Mouse (Mus musculus) CH12.LX (cell line): ENCODE results near the gene Ccdc8. TPM values are rescaled to one million over a fixed set of nuclear protein-coding genes. Genes with fewer than 3 reads are reported as not detected.

Experiments
- DNase-seq: peaks from one replicate; pipeline ENCODE4 v3.0.0-alpha.2; 2013; ENCODE audit errors: extremely low read depth
- H3K27ac ChIP-seq: 2 replicates; pipeline ENCODE4 v1.5.1; 2012; ENCODE audit warnings: low read depth, mild to moderate bottlenecking, control low read depth, moderate library complexity; ENCODE audit not compliant: insufficient read depth
- H3K27me3 ChIP-seq: replicated peaks from 2 replicates; pipeline ENCODE3; 2012; ENCODE audit warnings: inconsistent platforms
- H3K36me3 ChIP-seq, 2 experiments: replicated peaks in 1 of 2; 2 replicates each; pipeline versions ENCODE3 to v1.6.1; 2012; ENCODE audit warnings: inconsistent platforms in 1 of 2, low read length in 1 of 2, mild to moderate bottlenecking in 1 of 2, mixed read lengths in 1 of 2, moderate library complexity in 1 of 2; ENCODE audit not compliant: control insufficient read depth in 1 of 2, insufficient read depth in 1 of 2
- H3K4me1 ChIP-seq, 2 experiments: 2 replicates each; pipeline ENCODE4 v1.6.1; 2012; ENCODE audit warnings: inconsistent platforms in 1 of 2, moderate library complexity in 1 of 2; ENCODE audit not compliant: insufficient read depth in 2 of 2, control insufficient read depth in 1 of 2
- H3K4me2 ChIP-seq: 2 replicates; pipeline ENCODE4 v1.6.1; 2012; ENCODE audit warnings: low read depth, mild to moderate bottlenecking, control low read depth; ENCODE audit not compliant: poor library complexity, insufficient read depth, severe bottlenecking
- H3K4me3 ChIP-seq, 3 experiments: fragments of 150-350 bp in 1 of 3; sonication (generic) in 1 of 3; replicated peaks in 1 of 3; 2 replicates each; pipeline versions ENCODE3 to v1.5.1; 2011 to 2012; ENCODE audit warnings: low read depth in 2 of 3, low read length in 2 of 3, mild to moderate bottlenecking in 2 of 3, moderate library complexity in 2 of 3, control low read depth in 1 of 3, improper control_type of control experiment in 1 of 3, inconsistent platforms in 1 of 3, mixed read lengths in 1 of 3; ENCODE audit not compliant: poor library complexity in 1 of 3
- H3K79me2 ChIP-seq: replicated peaks from 2 replicates; pipeline ENCODE4 v1.6.1; 2012; ENCODE audit warnings: mild to moderate bottlenecking, moderate library complexity; ENCODE audit not compliant: control insufficient read depth, poor library complexity, insufficient read depth, severe bottlenecking; ENCODE audit errors: extremely low read depth
- H3K9ac ChIP-seq: 2 replicates; pipeline ENCODE4 v1.6.1; 2012; ENCODE audit warnings: low read depth, mild to moderate bottlenecking, control low read depth, moderate library complexity; ENCODE audit not compliant: insufficient read depth
- H3K9me3 ChIP-seq: replicated peaks from 2 replicates; pipeline ENCODE3; 2012; ENCODE audit warnings: low read length, inconsistent platforms, mixed read lengths
- CHD1 ChIP-seq: IDR thresholded peaks from 2 replicates; pipeline ENCODE4 v1.6.1; 2012; ENCODE audit warnings: low read depth, low read length, improper control_type of control experiment, inconsistent platforms
- CHD2 ChIP-seq: IDR thresholded peaks from 2 replicates; pipeline ENCODE4 v1.6.1; 2011; ENCODE audit warnings: low read length, improper control_type of control experiment
- CTCF ChIP-seq, 2 experiments: IDR thresholded peaks in 1 of 2; conservative IDR thresholded peaks in 1 of 2; 2 replicates each; pipeline ENCODE4 v1.5.1; 2011 to 2012; ENCODE audit warnings: low read depth in 2 of 2, low read length in 2 of 2, improper control_type of control experiment in 1 of 2, inconsistent platforms in 1 of 2, mild to moderate bottlenecking in 1 of 2, moderate library complexity in 1 of 2
- ELF1 ChIP-seq: IDR thresholded peaks from 2 replicates; pipeline ENCODE4 v1.6.1; 2014; ENCODE audit warnings: low read depth, mild to moderate bottlenecking, inconsistent platforms, low read length, improper control_type of control experiment
- ETS1 ChIP-seq: conservative IDR thresholded peaks from 2 replicates; pipeline ENCODE4 v1.6.1; 2012; ENCODE audit warnings: low read depth, mild to moderate bottlenecking, inconsistent platforms, low read length, improper control_type of control experiment, moderate library complexity
- IRF4 ChIP-seq: IDR thresholded peaks from 2 replicates; pipeline ENCODE4 v1.6.1; 2014; ENCODE audit warnings: low read depth, mild to moderate bottlenecking, inconsistent platforms, low read length, improper control_type of control experiment
- JUND ChIP-seq: conservative IDR thresholded peaks from 2 replicates; pipeline ENCODE4 v1.6.1; 2011; ENCODE audit warnings: low read depth, low read length, improper control_type of control experiment
- KAT2A ChIP-seq: IDR thresholded peaks from 2 replicates; pipeline ENCODE4 v1.6.1; 2012; ENCODE audit warnings: low read length, improper control_type of control experiment, inconsistent platforms; ENCODE audit not compliant: insufficient replicate concordance
- MAX ChIP-seq: IDR thresholded peaks from 2 replicates; pipeline ENCODE4 v1.6.1; 2011; ENCODE audit warnings: low read length, improper control_type of control experiment
- MAZ ChIP-seq: IDR thresholded peaks from 2 replicates; pipeline ENCODE4 v1.6.1; 2012; ENCODE audit warnings: low read depth, mild to moderate bottlenecking, inconsistent platforms, low read length, improper control_type of control experiment, moderate library complexity
- NELFE ChIP-seq: IDR thresholded peaks from 2 replicates; pipeline ENCODE4 v1.6.1; 2011; ENCODE audit warnings: low read depth, low read length, improper control_type of control experiment
- PAX5 ChIP-seq: IDR thresholded peaks from 2 replicates; pipeline ENCODE4 v1.6.1; 2012; ENCODE audit warnings: low read length, inconsistent platforms, mixed read lengths
- POLR2A ChIP-seq: IDR thresholded peaks from 2 replicates; pipeline ENCODE4 v1.6.1; 2011; ENCODE audit warnings: low read depth, mild to moderate bottlenecking, improper control_type of control experiment, low read length
- SIN3A ChIP-seq: IDR thresholded peaks from 2 replicates; pipeline ENCODE4 v1.6.1; 2012; ENCODE audit warnings: low read length, improper control_type of control experiment, inconsistent platforms
- SMC3 ChIP-seq: IDR thresholded peaks from 2 replicates; pipeline ENCODE4 v1.6.1; 2011; ENCODE audit warnings: low read depth, low read length, improper control_type of control experiment
- TCF12 ChIP-seq: IDR thresholded peaks from 2 replicates; pipeline ENCODE4 v1.6.1; 2014; ENCODE audit warnings: low read depth, mild to moderate bottlenecking, inconsistent platforms, low read length, improper control_type of control experiment
- UBTF ChIP-seq: IDR thresholded peaks from 2 replicates; pipeline ENCODE4 v1.6.1; 2012; ENCODE audit warnings: low read depth, mild to moderate bottlenecking, inconsistent platforms, low read length, improper control_type of control experiment, moderate library complexity
- USF1 ChIP-seq: IDR thresholded peaks from 2 replicates; pipeline ENCODE4 v1.6.1; 2014; ENCODE audit warnings: low read depth, mild to moderate bottlenecking, inconsistent platforms, low read length, improper control_type of control experiment
- USF2 ChIP-seq: conservative IDR thresholded peaks from 2 replicates; pipeline ENCODE4 v1.6.1; 2011; ENCODE audit warnings: low read depth, low read length, improper control_type of control experiment
- ZC3H11A ChIP-seq: IDR thresholded peaks from 2 replicates; pipeline ENCODE4 v1.6.1; 2012; ENCODE audit warnings: low read depth, mild to moderate bottlenecking, inconsistent platforms, low read length, improper control_type of control experiment
- ZNF384 ChIP-seq: IDR thresholded peaks from 2 replicates; pipeline ENCODE4 v1.6.1; 2012; ENCODE audit warnings: low read depth, low read length, improper control_type of control experiment, inconsistent platforms
- dilution Hi-C: fragments of 300-500 bp; cut with MboI; formaldehyde crosslinking; loops from 2 replicates; pipeline ENCODE4 v1.14.3; 2020; ENCODE audit warnings: low sequenced_read_pairs; ENCODE audit not compliant: extremely low pct_unique_long_range_greater_than_20kb, extremely low pct_ligation_motif_present
- in situ Hi-C: fragments of 300-500 bp; cut with MboI; formaldehyde crosslinking; loops from 3 replicates; pipeline ENCODE4 v1.14.3; 2019; ENCODE audit warnings: low sequenced_read_pairs, low pct_ligation_motif_present, low pct_unique_long_range_greater_than_20kb, mixed read lengths
- polyA plus RNA-seq: library from polyadenylated mRNA; unstranded; fragments of >175 nt; gene quantifications from 2 replicates; pipeline ENCODE4 v1.2.1, GENCODE M21; 2012; ENCODE audit warnings: low read depth; ENCODE audit not compliant: insufficient read length
- total RNA-seq, 2 experiments: library from RNA; depleted of rRNA; stranded (reverse); fragments of 300-350 nt in 1 of 2; fragments of >200 nt in 1 of 2; gene quantifications; 2 replicates each; pipeline ENCODE4 v1.2.3; 2012 to 2014

The Ccdc8 gene
- total and polyA plus RNA-seq, 3 experiments = 0.04 to 0.16 TPM; not detected in 1

DNA sequence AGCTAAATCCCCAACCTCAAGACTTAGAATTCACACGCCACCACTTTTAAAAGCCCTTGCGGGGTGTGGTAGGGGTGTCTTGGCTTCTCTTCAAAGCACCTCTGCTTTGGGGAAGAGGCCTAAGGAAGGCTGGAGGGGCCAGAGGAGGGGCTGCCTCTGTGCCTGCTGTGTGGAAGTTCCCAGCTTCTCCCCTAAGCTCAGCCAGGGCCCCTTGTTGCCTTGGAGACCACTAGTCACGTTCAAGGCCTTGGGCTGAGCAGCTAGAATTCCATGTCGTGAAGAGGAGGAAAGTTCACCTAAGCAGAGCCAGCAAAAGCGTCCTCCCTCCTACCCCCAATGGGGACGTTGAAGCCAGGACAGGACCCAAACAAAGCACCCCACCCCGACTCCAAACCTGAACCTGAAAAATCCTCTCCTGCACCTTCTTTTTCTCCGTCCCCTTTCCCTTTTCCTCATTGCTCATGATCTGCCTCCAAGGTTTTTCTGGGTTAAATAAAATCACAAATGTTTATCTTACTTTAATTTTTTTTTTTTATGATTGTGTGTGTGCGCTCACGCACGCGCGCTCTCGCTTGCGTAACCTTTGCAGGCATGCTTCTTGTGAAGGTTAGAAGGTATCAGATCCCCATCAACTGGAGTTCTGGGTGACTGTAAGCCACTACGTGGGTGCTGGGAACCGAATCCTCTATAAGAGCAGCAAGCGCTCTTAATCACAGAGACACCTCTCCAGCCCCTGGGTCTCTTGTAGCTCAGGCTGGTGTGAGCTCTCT, 642 bp upstream of the Ccdc8 start:
- Histone ChIP-seq H3K27me3 (no peaks in the 10 kb centered on the region), H3K79me2 (no peaks in the 10 kb centered on the region), H3K4me1 (peaks cover 6 to 8% of the 10 kb centered on the region in 2 experiments), H3K36me3 (peaks cover 0 to 4% of the 10 kb centered on the region in 2 experiments), H3K4me2 (no peak overlapping the region), H3K27ac (no peak overlapping the region), H3K9ac (no peak overlapping the region), H3K4me3 (no peak overlapping the region), H3K9me3 (no peaks in the 10 kb centered on the region)
- dilution Hi-C loops = no loop called here
- in situ Hi-C loops = no loop called here
- TF ChIP-seq ETS1 = no peak
- no peak for TF ChIP-seq JUND
- no peak for TF ChIP-seq KAT2A
- no peak for TF ChIP-seq SMC3
- TF ChIP-seq NELFE = no peak
- no peak for TF ChIP-seq TCF12
- TF ChIP-seq CHD2 = no peak
- no peak for TF ChIP-seq POLR2A
- TF ChIP-seq CHD1 = no peak
- TF ChIP-seq SIN3A = no peak
- TF ChIP-seq MAX = no peak
- TF ChIP-seq ZNF384 = no peak
- no peak for TF ChIP-seq PAX5
- no peak for TF ChIP-seq ELF1
- TF ChIP-seq ZC3H11A = no peak
- TF ChIP-seq MAZ = no peak
- TF ChIP-seq USF2 = no peak
- no peak for TF ChIP-seq IRF4
- TF ChIP-seq UBTF = no peak
- TF ChIP-seq CTCF (conservative IDR thresholded peaks at IDR 0.05 in 1 of 2, IDR thresholded peaks at IDR 0.05 in 1 of 2; ENCODE audit: low read depth in 2 of 2, low read length in 2 of 2) = no peak
- no peak for DNase-seq

DNA sequence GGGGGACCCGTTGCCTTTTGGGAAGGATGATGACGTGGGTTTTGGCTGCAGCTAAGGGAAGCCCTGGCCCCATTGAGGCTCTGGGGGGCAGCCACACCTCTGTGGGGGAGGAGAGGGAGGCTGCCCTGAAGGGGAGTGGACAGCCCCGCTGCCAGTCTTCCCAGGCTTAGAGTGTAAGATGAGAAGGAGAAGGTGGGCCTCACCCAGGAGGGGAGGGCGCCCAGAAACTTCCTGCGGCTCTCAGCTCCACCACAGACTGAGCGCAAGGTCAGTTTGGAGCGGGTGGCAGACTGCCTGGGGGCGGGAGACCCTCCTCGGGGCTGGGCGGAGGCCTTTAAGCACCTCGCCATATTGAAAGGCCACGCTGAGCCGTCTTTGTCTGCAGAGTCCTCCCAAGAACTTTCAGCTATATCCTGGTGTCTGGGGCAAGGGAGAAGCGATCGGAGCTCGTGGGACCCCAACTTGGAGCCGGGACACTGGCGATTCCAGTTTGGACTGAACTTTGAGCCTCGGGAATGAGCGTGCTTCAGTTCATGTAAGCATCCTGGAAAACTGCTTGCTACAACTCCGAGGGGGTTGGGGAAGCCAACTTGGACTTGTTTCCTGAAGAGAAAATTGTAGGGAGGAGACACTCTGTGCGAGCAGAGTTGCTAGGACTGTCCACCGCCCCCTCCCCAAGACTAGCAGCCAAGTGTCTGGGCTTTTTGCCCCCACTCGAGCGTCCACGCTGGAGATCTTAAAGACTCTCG, 1.3 kb downstream of the Ccdc8 start:
- Histone ChIP-seq H3K9me3 (no peaks in the 10 kb centered on the region), H3K27ac (no peak overlapping the region), H3K36me3 (no peaks in the 10 kb centered on the region), H3K79me2 (no peaks in the 10 kb centered on the region), H3K4me1 (peaks cover 3 to 8% of the 10 kb centered on the region in 2 experiments; a peak in 3 of 4 replicates), H3K27me3 (no peaks in the 10 kb centered on the region), H3K9ac (no peak overlapping the region), H3K4me3 (no peak overlapping the region), H3K4me2 (no peak overlapping the region)
- TF ChIP-seq USF1 (no peak), TCF12 (no peak)
- in situ Hi-C loops (no loop called here), dilution Hi-C loops (no loop called here)
- DNase-seq = no peak
